Mouse (Mus musculus): ENCODE results near the gene S100a1.

S100a1 gene

DNA sequence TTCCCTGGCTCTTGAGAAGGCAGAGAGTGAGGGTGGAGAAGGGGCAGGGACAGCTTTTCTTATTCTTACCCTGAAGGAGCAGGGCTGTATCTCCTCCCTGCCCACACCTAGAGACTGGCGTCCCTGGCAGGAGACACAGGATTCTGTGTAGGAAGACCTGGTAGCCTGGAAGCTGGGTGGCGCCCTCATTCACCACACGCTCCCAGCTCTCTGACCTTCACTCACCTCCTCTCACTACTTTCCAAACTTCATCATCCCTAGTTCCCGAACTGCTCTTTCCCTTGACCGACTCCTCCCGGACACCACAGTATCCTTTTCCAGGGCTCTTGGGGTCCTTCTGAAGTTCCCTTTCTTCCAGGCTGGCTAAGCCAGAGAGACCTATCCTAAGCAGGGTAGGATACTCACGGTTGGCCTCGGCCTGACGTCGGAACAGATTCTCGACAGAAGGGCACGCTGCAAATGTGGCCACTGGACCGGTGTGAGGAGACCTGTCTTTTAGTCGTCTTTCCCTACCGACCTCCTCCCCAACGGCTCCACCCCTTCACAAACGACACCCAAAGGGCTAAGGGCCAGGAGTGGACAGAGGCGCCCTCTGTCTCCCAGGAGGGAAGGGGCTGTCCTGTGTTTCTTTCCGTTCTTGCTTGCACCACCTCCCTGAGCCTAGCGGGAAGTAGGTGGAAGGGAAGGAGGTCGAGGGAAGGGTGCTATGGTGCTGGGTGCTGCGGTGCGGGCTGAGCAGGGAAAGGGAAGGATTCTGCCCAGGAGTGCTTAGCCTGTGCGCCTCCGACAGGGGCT is at the start of gene S100a1, which contains the start of gene S100a13:
Gene S100a1 (minus strand): TSS at position 597 of the 795 bp plus-strand sequence.
Gene S100a13 (plus strand): TSS at position 640 of the 795 bp plus-strand sequence.
- DNase-seq = peak; percentile 82

DNA sequence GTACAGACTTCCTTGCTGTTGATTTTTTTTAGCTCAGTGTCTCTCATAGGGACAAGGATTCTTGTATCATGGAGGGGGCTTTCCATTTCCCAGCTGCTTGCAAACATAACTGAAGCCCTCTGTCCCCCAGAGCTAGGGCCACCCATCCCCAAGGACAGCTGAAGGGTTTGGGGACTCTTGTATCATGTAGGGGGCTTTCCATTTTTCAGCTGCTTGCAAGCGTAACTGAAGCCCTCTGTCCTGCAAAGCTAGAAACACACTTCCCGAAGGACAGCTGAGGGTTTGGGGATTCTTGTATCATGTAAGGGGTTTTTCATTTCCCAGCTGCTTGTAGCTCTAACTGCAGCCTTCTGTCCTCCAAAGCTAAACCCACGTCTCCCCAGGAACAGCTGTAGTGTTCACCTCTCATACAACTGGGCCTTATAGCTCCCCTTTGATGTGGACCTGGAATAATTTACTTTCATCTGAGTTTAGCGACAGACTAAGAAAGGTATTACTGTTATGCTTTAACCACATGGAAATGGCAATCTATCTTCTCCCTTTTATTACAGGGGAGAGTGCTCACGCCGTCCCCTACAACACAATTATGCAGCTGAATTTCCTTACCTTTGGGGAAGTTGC is 45.9 kb upstream of the S100a1 start, which contains the start of gene S100a3:
Gene S100a3 (plus strand): TSS at position 571 of the 621 bp plus-strand sequence.
- no peak for DNase-seq

DNA sequence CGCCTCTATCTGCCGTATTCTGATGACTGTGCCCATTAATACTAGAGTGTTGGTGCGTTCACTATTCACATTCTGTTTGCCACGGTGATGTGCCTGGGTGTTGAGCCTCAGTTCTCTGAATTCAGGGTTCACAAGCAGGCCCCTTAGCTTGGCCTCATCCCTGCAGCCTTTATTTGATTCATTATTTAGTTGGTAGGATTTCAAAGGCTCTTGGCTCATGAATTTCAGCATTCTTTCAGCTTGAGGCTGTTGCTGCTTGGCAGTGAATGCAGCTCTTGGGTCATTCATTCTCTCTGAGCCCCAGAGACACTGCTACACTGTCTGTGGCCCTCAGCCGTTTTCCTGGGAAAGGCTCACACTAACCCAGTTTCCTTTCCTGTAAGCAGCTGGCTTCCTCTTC is 41.8 kb upstream of the S100a1 start:
- DNase-seq = peak; percentile 44

DNA sequence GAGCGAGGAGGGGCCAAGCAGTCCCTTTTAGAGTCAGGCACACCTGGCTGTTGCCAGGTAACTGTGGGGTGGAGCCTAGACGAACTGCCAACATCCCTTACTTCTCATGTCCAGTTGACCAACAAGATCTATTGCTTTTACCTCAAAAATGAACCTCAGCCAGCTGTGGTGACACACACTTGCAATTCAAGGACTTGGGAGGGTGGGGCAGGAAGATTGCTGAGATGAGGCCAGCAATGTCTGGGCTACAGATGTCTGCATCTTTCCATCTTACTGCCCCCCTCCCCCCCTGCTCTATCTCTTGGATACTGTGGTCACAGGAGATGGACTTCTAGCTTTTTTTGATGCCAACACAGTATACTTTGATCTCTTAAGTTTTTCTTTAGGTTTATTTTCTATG is 38.0 kb upstream of the S100a1 start:
- no peak for DNase-seq

DNA sequence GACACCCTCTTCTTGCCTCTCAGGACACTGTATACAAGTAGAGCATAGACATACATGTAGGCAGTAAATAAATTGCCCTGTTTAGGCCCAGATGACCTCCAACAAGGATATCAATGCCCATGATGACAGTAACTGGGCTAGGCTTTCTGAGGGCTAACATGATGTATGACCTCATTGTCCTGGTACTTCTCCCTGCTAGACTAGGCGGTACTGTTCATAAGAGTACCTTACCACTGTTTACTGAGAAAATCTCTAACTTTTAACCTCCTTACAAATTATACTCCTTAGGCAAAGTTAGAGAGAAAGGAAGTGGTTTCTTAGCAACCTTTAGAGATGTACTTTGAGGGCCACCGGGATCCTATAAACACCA is 36.2 kb upstream of the S100a1 start:
- DNase-seq = no peak

DNA sequence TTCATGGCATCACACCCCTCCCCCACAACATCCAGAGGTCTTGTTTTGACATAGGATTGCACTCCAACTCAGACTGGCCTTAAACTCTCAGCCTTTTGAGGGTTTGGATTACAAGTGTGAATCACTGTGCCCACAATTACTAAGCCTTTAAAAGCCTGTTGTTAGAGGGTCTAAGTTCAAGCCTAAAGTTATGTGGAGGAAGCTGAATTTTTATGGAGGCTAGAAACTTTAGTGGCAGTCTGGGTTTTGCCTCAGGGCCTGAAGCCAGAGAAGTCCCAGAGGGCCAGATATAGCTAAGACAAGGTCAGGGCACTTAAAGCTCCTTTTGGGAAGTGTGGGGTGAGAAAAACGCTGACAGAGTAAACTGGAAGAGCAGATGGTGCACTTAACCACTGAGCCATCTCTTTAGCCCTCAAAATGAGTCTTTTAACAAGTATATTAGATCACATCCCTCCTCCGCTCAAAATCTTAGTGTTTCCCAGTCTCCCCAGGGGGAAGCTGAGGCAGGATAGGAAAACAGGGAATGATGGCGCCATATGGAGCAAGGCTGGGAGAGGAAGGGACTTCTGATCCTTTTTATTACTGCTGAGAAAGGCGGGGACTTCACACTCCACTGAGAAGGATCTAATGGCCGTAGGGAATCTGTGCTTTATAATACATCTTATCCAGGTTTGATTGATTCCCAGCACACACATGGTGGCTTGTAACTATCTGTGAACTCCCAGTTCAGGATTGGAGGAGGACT is 35.7 kb upstream of the S100a1 start:
- peak; percentile 71 for DNase-seq

DNA sequence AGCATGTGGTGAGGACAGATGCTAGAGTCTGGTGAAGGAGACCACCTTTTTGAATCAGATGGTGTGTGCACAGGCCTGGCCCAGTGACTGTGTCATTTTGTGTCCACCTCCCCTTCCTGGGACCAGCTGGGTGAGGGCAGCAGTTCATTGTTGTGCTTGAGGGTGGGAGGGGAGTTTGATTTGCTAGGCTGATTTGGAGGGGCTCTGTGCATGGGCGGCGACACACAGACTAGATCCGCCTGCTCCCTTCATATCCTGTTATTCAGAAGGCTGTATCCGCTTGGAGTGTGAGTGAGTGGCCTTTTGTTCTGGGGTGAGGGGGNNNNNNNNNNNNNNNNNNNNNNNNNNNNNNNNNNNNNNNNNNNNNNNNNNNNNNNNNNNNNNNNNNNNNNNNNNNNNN is 26.7 kb upstream of the S100a1 start:
- peak; percentile 67 for DNase-seq

DNA sequence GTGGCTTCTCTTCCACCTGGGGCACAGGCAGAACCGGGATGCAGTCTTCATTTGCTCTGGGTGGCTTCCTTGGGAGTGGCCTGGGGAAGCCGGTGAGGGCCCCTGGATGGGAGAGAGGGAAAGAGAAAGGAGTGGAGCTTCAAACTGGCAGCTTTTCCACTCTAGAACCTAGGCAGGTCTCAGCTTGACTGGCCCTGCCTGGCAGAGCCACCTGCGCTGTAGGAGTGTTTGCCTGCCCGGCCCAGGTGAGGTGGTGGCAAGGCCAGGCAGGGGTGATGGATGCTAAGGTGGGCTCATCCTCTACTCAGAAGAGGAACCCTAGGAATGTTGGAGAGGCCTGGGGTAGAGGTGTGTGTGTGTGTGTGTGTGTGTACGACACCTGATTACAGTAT is 23.7 kb upstream of the S100a1 start:
- DNase-seq = peak; percentile 22

DNA sequence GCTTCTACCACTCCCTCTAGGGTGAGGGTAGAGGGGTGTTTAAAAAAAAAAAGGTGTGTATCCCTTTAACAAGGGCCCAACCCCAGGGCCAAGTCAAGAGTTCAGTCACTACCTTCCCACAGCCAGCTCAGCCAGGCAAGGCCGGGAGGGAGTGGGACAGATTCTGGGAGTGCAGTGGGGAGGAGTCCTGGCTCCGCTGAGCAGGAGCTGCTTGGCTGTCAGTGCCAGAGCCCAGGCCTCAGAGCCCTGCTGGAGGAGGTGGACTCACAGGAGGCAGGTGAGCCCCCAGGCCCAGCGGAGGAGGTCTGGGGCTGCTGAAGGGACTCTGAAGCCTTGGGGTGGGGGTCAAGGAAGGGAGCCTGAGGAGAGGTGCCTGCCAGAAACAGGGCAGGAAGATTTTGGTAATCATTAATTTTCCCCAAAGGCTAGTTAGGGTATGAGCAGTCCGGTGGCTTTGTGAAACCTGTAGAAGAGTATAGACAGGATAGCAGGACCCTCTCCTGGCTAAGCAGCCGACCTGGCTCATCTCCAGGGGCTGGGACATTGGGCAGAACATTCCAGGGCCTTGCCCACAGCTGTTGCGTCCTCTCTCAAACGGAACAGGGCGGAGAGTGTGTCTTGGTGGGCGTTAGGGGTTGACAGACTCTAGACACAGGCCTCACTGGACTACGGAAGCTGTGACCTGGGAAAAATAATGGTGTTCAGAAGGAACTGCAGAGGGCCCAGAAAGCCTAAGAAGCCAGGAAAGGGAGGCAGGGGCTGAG is 23.1 kb upstream of the S100a1 start, which contains the start of gene S100a16:
Gene S100a16 (plus strand): TSS at position 114 of the 764 bp plus-strand sequence.
- peak; percentile 85 for DNase-seq

DNA sequence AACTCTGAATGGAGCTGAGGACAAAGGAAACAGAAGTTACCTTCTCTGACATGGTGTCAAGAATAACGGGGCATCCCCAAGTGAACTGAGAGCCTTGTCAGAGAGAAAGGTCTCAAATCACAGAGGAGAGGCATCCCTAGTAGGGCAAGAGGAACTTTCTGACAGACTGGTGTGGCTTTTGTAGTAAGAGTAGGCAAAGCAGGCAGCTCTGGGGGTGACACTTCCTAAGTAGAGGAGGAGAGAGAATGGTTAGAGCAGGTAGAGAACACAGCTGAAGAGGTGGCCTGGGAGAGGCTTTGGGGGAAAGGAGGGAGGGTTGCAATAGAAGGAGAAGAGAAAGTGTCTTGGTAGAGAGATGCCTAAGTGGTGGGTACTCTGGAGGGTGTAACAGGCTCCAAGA is 21.3 kb upstream of the S100a1 start:
- no peak for DNase-seq

DNA sequence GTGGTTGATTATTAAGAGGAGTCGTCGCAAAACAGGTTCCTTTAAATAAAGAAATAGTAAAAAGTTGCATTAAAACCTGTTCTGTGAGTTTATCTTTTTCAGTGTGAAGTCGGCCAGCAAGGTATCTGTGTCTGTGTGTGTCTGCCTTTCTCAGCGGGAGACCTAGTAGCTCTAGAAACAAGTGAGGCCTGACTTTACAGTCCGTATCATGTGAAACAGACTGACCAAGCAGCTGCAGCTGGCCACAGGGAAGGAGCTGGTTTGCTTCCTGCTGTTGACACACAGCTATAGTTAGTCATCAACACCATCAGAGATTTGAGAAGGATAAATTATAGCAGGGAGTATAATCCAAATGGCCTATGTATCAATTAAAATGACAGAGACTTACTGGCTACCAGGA is 17.5 kb upstream of the S100a1 start:
- DNase-seq = no peak

DNA sequence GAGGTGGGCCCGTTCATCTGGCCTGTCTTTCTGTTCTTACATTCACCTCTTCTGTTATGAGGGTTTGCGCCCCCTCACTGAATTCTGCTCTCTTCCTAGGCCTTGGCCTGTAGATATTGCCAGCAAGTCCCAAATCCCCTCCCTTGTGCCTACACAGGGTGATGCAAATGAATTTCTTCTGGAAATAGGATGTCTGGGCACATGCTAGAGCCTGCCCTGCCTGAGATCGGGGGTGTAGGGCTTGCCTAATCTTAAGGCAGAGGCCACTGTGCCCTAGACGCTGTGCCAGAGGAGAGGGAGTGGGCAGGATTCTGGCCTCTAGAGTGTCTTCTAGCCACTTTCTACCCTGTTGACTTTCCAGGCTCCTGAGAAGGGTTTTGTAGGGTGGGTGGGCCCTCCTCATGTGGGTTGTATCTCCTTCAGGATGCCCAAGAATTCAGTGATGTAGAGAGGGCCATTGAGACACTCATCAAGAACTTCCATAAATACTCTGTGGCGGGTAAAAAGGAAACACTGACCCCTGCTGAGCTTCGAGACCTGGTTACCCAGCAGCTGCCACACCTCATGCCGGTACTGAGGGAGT is 13.2 kb upstream of the S100a1 start:
- DNase-seq = no peak

DNA sequence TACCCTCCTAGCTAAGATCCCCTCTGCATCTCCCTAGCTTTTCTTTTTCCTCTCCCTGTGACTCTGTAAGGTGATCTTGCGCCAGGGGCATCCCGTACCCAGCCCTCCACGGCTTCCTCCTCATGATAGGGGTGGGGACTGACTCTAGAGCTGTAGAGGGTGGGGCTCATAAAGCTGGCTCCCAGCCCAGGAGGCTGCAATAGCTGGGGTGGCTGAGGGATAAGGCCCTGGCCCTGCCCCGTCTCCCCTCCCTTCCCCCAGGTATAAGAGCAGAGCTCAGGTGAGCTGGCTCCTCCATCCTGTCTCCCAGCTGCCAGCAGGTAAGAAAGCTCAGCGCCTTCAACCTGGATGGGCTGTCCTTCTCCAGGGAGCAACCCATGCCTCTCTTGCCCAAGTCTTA is 12.4 kb upstream of the S100a1 start, which contains the start of gene S100a14:
Gene S100a14 (plus strand): TSS at position 277 of the 400 bp plus-strand sequence.
- no peak for DNase-seq

DNA sequence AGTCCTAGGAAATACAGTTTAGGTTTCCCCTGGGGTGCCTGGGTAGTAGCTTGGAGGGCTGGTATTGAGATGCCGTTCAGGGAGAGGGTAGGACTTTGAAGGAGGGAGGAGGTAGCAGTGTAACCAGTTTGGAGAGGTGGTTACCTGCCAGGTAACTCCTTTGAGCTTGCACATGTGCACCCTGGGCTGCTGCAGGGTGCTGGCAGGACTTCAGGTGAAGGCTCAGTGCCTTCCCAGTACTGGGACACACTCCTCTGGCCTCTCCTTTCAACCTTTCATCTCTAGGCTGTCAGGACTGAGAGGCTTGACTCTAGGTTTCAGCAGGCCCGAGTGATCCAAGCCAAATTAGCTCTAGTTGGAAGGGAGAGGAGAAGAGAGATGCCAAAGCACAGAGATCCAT is 11.9 kb upstream of the S100a1 start:
- no peak for DNase-seq

DNA sequence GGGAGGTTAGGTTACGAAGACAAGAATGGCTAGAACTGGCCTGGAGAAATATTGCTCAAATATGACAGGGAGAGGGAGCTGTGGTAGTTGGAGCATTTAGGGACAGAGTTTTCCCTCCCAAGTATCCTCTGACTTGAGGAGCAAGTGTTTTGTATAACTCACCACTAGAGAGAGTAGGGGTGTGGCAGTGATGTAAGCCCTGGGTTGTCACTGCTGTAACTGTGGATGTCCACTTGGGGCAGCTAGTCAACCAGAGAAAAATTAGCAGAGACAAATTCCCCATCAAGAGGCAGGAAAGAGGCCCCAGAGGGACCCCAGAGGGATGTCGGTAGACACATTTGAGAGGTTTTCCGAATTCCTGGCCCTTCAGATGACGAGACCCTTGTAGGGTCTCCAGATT is 11.2 kb upstream of the S100a1 start:
- DNase-seq = peak; percentile 69

DNA sequence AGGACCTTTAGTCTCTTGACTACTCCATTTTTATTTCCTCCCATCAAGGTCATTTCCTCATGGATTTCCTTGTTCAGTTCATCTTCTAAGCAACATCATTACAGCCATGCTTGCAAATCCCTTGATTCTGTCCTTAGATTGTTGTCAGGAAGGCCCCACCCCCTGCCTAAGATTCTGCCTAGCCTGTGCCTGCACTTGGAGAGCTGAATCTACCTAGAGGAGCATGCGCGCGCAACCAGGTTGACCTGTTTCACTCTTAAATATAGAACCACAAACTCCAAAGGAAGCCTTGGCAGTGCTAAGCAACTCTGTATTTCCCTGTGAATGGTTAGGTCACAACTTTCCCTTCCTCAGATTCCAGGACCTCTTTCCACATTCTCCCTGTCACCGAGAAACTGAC is 3.5 kb upstream of the S100a1 start:
- DNase-seq = no peak

DNA sequence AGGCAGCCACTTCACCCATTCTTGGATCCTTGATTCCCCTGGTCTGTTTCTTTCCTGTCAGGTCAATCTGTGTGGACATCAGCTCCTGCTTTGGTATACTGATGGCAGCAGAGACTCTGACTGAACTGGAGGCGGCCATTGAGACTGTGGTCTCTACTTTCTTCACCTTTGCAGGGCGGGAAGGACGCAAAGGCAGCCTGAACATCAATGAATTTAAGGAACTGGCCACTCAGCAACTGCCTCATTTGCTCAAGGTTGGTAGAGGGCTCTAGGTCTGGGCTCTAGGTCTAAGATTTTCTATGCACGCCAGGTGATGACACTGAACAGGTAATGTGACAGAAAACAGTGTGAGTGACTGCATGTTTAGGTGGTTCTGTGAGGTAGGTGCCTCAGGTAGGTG is 1.6 kb upstream of the S100a1 start:
- no peak for DNase-seq

DNA sequence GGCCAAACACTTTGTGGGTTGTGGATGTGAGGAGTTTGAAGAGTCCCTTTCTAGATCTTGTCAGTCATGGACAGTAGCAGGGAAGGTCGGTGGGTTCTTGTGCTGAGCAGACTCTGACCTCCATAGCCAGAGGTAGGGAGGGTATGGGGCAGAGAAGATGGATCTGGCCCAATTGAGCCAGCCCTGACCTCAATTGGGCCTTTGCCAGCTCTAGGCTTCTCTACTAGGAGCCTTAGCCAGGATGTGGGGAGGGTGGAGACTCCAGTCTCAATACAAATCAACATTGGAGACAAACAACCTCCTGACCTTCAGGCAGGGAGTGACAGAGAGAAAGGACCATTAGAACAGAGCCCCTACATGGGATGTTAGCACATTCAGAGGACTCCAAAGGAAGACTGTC is 1.1 kb upstream of the S100a1 start:
- peak; percentile 73 for DNase-seq

DNA sequence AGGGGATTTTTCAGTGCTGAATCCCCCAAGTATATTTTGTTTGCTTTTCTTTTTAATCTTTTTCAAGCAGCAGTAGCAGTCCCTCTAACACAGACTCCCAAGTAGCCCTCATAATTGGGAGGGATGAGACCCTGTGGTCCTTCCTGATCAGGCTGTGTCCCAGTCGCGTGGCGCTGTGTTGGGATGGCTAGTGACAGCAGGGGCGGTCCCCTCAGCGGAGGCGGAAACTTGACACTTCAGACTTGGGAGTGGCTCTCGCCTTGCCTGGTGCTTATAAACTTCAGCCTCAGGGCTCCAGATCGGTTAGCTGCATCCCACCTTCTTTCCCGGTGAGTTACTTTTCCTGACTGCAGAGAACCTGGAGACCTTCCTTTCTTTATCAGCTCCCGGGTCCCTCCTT is 499 bp upstream of the S100a1 start:
- DNase-seq = peak; percentile 84

DNA sequence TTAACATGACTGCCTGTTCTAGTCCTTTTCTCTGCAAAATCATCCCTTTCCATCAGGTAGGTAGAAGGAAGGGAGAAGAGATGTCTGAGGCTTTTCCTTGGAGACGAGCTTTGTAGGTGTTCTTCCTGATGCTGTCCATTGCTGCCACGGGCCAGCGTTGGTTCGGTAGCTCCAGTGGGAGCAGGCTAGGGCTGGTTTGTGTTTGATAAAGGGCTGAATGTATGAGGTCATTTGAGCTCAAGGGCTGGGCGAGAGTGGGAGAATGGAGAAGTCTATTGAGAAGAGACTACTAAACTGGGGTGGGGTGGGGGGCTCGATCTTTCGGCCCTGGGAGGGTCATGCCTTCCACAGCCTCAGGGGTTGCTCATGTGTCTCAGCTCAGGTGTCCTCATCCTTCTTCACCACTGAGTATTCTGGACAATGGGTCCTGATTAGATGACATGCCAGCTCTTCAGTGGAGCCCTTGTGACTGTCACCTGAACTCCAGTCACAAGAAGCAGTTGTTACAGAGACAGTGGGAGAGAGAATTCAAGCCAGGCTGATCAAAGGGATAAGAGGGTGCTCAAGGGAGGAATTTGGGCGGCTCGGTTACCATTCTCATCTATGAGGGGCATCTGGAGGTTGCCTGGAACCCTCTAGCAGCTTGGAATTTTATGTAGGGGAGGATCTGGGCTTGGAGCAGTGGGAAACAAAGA is 1.1 kb downstream of the S100a1 start:
- no peak for DNase-seq

DNA sequence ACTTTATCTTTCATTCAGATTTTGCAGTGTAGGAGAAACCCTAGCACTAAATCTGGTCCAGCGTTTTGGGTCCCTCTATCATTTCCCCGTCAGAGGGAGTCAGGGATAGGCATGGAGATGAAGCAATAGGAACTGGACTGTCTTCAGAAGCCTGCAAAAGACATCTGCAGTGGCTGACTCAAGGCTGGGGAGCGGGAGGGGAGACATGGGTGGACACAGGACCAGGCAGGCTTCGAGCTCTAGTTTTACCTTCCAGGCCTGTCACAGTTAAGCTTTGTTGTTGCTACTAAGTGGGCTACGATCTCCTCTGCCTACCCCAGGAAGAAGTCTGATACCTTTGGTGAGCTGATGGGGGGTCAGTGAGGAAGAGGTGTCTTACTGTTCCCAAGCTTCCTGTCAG is 1.9 kb downstream of the S100a1 start:
- no peak for DNase-seq

DNA sequence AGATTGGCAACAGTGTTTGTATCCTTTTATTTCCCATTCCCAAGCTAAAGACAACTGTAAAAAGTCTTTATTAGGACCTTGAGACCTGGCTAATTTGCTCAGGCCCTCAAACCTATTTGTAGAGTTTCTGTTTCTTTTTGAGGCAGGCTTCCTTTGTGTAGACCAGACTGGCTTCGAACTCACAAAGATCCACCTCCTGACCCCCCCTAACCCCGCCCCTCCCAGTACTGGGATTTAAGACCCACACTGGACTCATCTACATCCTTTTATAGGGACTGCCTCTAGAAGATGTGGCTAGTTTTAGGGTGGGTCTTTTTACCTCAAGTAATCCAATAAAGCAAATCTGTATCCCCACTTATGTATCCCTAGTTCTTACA is 4.5 kb downstream of the S100a1 start:
- DNase-seq = no peak

Data from kidney, postnatal 10 days (tissue).